Mouse (Mus musculus): ENCODE data around the gene Gm12258. TPM values are rescaled to one million over a fixed set of nuclear protein-coding genes. Genes with fewer than 3 reads are reported as not detected.
"Not testable (repeated sequence)": the region's sequence is repeated elsewhere in the genome, so short reads cannot be mapped to it uniquely, and the experiment has no call there.

Gm12258 gene
- total and polyA plus RNA-seq, 3 experiments = 0.77 to 1.3 (median 1.3) TPM

DNA sequence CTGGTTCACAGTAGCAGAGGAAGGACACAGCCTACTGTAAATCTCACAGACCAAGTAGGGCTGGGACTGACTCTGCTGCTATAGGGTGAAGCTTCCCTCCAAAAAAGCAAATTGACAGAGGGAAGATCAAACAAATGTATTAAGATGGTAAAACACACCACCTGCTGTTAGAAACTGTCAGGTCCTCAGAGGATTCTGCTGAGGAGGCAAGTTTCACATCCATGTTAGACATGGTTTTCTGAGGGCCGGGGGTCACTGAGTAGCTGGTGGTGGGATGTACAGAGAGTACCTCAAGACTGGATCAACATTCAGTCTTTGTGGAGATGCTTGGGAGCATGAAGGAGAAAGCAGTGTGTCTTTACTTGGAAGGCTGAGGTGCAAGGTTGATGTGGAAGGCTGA, 31.3 kb upstream of the Gm12258 start:
- no peak for TF ChIP-seq EP300 (IDR thresholded peaks at IDR 0.05; ENCODE audit: insufficient read depth, low read depth, low read length)
- no peak for TF ChIP-seq CTCF (IDR thresholded peaks at IDR 0.05)
- no peak for TF ChIP-seq POLR2A (IDR thresholded peaks at IDR 0.05; ENCODE audit: insufficient read depth, low read depth, low read length)
- WGBS = 81% methylated on average over 1 of the region's 1 CpGs
- intact Hi-C loops (cut with DNase I) = no loop called here
- Histone ChIP-seq H3K4me3 (no peak overlapping the region), H3K36me3 (ENCODE audit: control insufficient read depth, insufficient read depth, low read length) (no peaks in the 10 kb centered on the region), H3K4me1 (ENCODE audit: control insufficient read depth, insufficient read depth, low read length) (no peaks in the 10 kb centered on the region), H3K27ac (no peak overlapping the region), H3K79me2 (replicated peaks; ENCODE audit: control insufficient read depth, insufficient read depth, low read length) (no peaks in the 10 kb centered on the region), H3K27me3 (ENCODE audit: control insufficient read depth, insufficient read depth, low read length) (no peaks in the 10 kb centered on the region), H3K9ac (ENCODE audit: low read depth, low read length) (no peak overlapping the region)
- no peak for DNase-seq

DNA sequence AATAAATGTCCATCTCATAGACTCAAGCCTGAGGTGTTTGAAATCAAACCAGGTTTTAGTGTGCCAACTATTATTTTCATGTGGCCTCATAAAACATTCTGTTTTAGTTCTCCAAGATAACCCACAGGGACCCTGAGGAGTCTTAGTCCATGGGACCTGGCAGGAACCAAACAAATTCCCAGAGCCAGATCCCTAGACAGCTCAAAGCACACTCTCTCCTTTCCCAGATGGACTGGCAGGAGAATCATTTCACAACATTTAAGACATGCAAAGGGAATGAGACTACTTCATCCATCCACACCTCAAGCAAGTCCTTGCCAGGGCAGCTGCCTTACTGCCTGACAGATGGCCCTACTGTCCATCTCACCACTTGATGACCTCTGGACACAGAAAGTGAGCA, 18.0 kb upstream of the Gm12258 start, which contains the start of gene Olfr312:
Gene Olfr312, plus strand, starts transcription at position 301 of the 400 bp plus-strand sequence.
- H3K4me1 ChIP-seq (ENCODE audit: control insufficient read depth, insufficient read depth, low read length); H3K4me3 ChIP-seq; H3K79me2 ChIP-seq (replicated peaks; ENCODE audit: control insufficient read depth, insufficient read depth, low read length); H3K27ac ChIP-seq; H3K36me3 ChIP-seq (ENCODE audit: control insufficient read depth, insufficient read depth, low read length); H3K9ac ChIP-seq (ENCODE audit: low read depth, low read length); DNase-seq; intact Hi-C loops (cut with DNase I); H3K27me3 ChIP-seq (ENCODE audit: control insufficient read depth, insufficient read depth, low read length): not testable (repeated sequence)

DNA sequence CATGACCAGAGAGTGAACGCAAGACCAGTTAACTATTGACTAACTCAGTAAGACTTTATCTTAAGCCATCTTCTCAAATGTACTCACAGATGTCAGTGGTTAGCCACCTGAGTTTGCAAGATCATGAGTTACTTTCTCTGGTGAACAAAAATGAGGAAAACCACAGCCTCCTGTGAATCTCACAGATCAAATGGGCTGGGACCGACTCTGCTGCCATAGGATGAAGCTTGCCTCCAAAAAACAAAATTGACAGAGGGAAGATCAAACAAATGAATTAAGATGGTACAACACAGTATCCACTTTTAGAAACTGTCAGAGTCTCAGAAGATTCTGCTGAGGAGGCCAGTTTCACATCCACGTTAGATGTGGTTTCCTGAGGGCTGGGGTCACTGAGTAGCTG, 17.2 kb upstream of the Gm12258 start:
- H3K27ac ChIP-seq = no peak overlapping the region
- no peak overlapping the region for H3K9ac ChIP-seq (ENCODE audit: low read depth, low read length)
- TF ChIP-seq EP300 (IDR thresholded peaks at IDR 0.05; ENCODE audit: insufficient read depth, low read depth, low read length) (no peak), POLR2A (IDR thresholded peaks at IDR 0.05; ENCODE audit: insufficient read depth, low read depth, low read length) (no peak), CTCF (IDR thresholded peaks at IDR 0.05) (no peak)
- no peak overlapping the region for H3K4me3 ChIP-seq
- no peak for DNase-seq
- intact Hi-C loops (cut with DNase I) = no loop called here
- WGBS = 68% methylated on average over 3 of the region's 3 CpGs
- no peaks in the 10 kb centered on the region for H3K36me3 ChIP-seq (ENCODE audit: control insufficient read depth, insufficient read depth, low read length)
- no peaks in the 10 kb centered on the region for H3K27me3 ChIP-seq (ENCODE audit: control insufficient read depth, insufficient read depth, low read length)
- no peaks in the 10 kb centered on the region for H3K4me1 ChIP-seq (ENCODE audit: control insufficient read depth, insufficient read depth, low read length)
- H3K79me2 ChIP-seq (replicated peaks; ENCODE audit: control insufficient read depth, insufficient read depth, low read length) = no peaks in the 10 kb centered on the region

DNA sequence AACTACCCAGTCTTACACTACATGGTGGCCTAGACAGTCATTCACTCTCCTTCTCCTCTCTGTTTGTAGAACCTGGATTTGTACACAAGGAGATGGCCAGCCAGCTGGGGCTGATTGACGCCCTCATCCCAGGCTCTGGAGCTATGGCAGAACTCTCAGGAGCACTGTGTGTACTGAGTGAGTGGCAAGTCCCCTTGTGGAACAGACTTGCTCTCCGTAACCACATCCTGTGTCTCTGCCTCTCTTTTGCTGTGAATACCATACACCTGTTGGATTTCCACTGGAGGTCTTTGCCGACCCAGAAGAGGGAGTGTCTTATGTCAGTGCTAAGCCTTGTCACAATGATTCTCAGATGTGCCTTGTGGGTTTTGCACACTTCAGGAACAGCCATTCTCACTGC, 14.4 kb upstream of the Gm12258 start:
- WGBS = 72% methylated on average over 3 of the region's 3 CpGs

DNA sequence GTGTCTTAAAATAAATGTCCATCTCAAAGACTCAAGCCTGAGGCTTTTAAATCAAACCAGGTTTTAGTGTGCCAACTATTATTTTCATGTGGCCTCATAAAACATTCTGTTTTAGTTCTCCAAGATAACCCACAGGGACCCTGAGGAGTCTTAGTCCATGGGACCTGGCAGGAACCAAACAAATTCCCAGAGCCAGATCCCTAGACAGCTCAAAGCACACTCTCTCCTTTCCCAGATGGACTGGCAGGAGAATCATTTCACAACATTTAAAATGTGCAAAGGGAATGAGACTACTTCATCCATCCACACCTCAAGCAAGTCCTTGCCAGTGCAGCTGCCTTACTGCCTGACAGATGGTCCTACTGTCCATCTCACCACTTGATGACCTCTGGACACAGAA, 8.0 kb upstream of the Gm12258 start, which contains the start of gene Olfr311:
Gene Olfr311, plus strand, starts transcription at position 301 of the 400 bp plus-strand sequence.
- H3K36me3 ChIP-seq (ENCODE audit: control insufficient read depth, insufficient read depth, low read length); intact Hi-C loops (cut with DNase I); H3K4me3 ChIP-seq; H3K27ac ChIP-seq; H3K4me1 ChIP-seq (ENCODE audit: control insufficient read depth, insufficient read depth, low read length); H3K79me2 ChIP-seq (replicated peaks; ENCODE audit: control insufficient read depth, insufficient read depth, low read length); DNase-seq; H3K9ac ChIP-seq (ENCODE audit: low read depth, low read length); H3K27me3 ChIP-seq (ENCODE audit: control insufficient read depth, insufficient read depth, low read length): not testable (repeated sequence)

More for the DNA sequence above, 14.4 kb upstream of the Gm12258 start:
- H3K79me2 ChIP-seq (replicated peaks; ENCODE audit: control insufficient read depth, insufficient read depth, low read length); intact Hi-C loops (cut with DNase I); DNase-seq; H3K27ac ChIP-seq; H3K4me3 ChIP-seq; H3K4me1 ChIP-seq (ENCODE audit: control insufficient read depth, insufficient read depth, low read length); H3K27me3 ChIP-seq (ENCODE audit: control insufficient read depth, insufficient read depth, low read length); H3K9ac ChIP-seq (ENCODE audit: low read depth, low read length); H3K36me3 ChIP-seq (ENCODE audit: control insufficient read depth, insufficient read depth, low read length): not testable (repeated sequence)

DNA sequence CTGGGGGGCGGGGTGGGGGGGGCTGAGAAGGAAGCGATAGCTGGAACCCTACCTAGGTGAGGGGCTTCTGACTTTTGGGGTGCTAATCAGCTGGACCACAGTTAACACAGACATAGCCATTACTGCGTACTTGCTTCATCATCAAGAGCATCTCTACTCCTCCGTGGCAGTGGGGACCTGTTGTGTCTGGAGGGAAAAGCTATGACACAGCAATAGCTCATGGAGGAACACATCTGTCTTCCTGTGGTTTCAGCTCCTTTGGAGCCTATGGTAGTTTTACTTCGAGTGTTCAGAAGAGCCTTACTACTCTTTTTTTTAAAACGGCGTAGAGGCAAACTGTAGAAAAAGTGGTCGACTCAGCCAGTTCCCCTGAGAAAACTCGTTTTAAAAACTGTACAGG, 678 bp downstream of the Gm12258 start:
- Histone ChIP-seq H3K27ac (peak overlapping the region; percentile 65; the same call in 1 of the 2 replicates), H3K79me2 (replicated peaks; ENCODE audit: control insufficient read depth, insufficient read depth, low read length) (no peaks in the 10 kb centered on the region), H3K27me3 (ENCODE audit: control insufficient read depth, insufficient read depth, low read length) (no peaks in the 10 kb centered on the region), H3K36me3 (ENCODE audit: control insufficient read depth, insufficient read depth, low read length) (no peaks in the 10 kb centered on the region), H3K4me1 (ENCODE audit: control insufficient read depth, insufficient read depth, low read length) (peaks cover 2% of the 10 kb centered on the region), H3K4me3 (peak overlapping the region; percentile 73), H3K9ac (ENCODE audit: low read depth, low read length) (peak overlapping the region; percentile 97)
- no peak for DNase-seq
- intact Hi-C loops (cut with DNase I) = loop anchor here (5.0 kb wide), 1 partner anchor 55 kb away; the partner anchor contains the start of gene Zfp39
- TF ChIP-seq EP300 (IDR thresholded peaks at IDR 0.05; ENCODE audit: insufficient read depth, low read depth, low read length) = no peak
- no peak for TF ChIP-seq POLR2A (IDR thresholded peaks at IDR 0.05; ENCODE audit: insufficient read depth, low read depth, low read length)
- TF ChIP-seq CTCF (IDR thresholded peaks at IDR 0.05) = no peak
- 35% methylated on average over 9 of the region's 9 CpGs for WGBS

DNA sequence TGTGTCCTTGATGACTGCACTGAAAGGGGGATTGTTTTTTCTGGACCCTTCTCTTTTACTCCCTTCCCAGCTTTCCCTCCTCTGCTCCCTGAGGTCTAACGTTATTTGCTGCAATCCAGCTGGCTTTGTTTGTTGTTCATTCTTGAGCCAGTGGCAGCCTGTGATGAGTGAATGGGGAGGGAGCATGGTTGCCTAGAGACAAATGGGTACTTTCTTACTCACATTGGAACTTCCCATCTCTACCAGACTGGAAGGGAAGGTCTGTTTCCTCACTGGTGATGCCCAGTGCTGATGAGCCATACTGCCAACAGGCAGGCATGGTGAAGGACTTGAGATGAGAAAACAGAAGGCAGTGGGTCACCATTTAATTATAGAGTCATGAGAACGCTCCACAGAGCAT, 2.8 kb downstream of the Gm12258 start:
- no peak for DNase-seq
- Histone ChIP-seq H3K36me3 (ENCODE audit: control insufficient read depth, insufficient read depth, low read length) (no peaks in the 10 kb centered on the region), H3K9ac (ENCODE audit: low read depth, low read length) (no peak overlapping the region), H3K4me1 (ENCODE audit: control insufficient read depth, insufficient read depth, low read length) (peaks cover 2% of the 10 kb centered on the region), H3K27ac (no peak overlapping the region), H3K4me3 (no peak overlapping the region), H3K27me3 (ENCODE audit: control insufficient read depth, insufficient read depth, low read length) (no peaks in the 10 kb centered on the region), H3K79me2 (replicated peaks; ENCODE audit: control insufficient read depth, insufficient read depth, low read length) (no peaks in the 10 kb centered on the region)
- WGBS = 68% methylated on average over 2 of the region's 2 CpGs
- TF ChIP-seq CTCF (IDR thresholded peaks at IDR 0.05) (no peak), POLR2A (IDR thresholded peaks at IDR 0.05; ENCODE audit: insufficient read depth, low read depth, low read length) (no peak), EP300 (IDR thresholded peaks at IDR 0.05; ENCODE audit: insufficient read depth, low read depth, low read length) (no peak)
- intact Hi-C loops (cut with DNase I) = loop anchor here (5.0 kb wide), 1 partner anchor 53 kb away; the partner anchor contains the start of gene Zfp39
